In genomic region chr13:37880581-37881130, GRCm38 (mm10) we compare ENCODE assay signal across 8 mouse cellular contexts.
DNase-seq lines count a peak whose midpoint lies in the region; ATAC-seq and TF ChIP-seq lines count a peak whose summit lies in the region.

No protein-coding gene starts in this region.

- no peaks in the 10 kb centered on the region for H3K9me3 ChIP-seq in lung, embryonic 15.5 days
- no peaks in the 10 kb centered on the region for H3K9me3 ChIP-seq in heart, embryonic 10.5 days
- no peaks in the 10 kb centered on the region for H3K9me3 ChIP-seq in liver, embryonic 11.5 days (ENCODE audit: control insufficient read depth, low read length)
- no peaks in the 10 kb centered on the region for H3K9me3 ChIP-seq in forebrain, embryonic 15.5 days

- TF ChIP-seq POLR2A in thymus, adult 2 months (IDR thresholded peaks at IDR 0.05; ENCODE audit: control insufficient read depth, extremely low read depth, insufficient read depth, low read length, poor library complexity), result peak; percentile 24; the same call in 1 of the 2 replicates
- no peak for TF ChIP-seq POLR2A in cerebellum, adult 2 months (IDR thresholded peaks at IDR 0.05; ENCODE audit: borderline replicate concordance, insufficient read depth, low read length)

- no peak overlapping the region for H3K9ac ChIP-seq in lung, embryonic 15.5 days
- peak overlapping the region; percentile 52; the same call in 1 of the 2 replicates for H3K9ac ChIP-seq in liver, embryonic 11.5 days (ENCODE audit: low read depth, low read length)
- no peak overlapping the region for H3K9ac ChIP-seq in forebrain, embryonic 15.5 days (replicated peaks)

- WGBS in lung, embryonic 15.5 days, result 19% methylated on average over 9 of the region's 9 CpGs
- 35% methylated on average over 9 of the region's 9 CpGs for WGBS in heart, embryonic 10.5 days
- WGBS in liver, embryonic 11.5 days, result 16% methylated on average over 9 of the region's 9 CpGs
- WGBS in thymus, adult 2 months, result 3% methylated on average over 9 of the region's 9 CpGs
- WGBS in cerebellum, adult 2 months, result 79% methylated on average over 9 of the region's 9 CpGs
- 83% methylated on average over 9 of the region's 9 CpGs for WGBS in forebrain, embryonic 15.5 days

- no peak overlapping the region for H3K4me3 ChIP-seq in lung, embryonic 15.5 days
- no peak overlapping the region for H3K4me3 ChIP-seq in heart, embryonic 10.5 days
- H3K4me3 ChIP-seq in liver, embryonic 11.5 days (ENCODE audit: low read depth, low read length), result no peak overlapping the region
- peak overlapping the region; percentile 6; the same call in 1 of the 2 replicates for H3K4me3 ChIP-seq in thymus, adult 2 months (ENCODE audit: control insufficient read depth, insufficient read depth, low read length)
- no peak overlapping the region for H3K4me3 ChIP-seq in cerebellum, adult 2 months (replicated peaks; ENCODE audit: insufficient read depth, low read depth, low read length)
- H3K4me3 ChIP-seq in forebrain, embryonic 15.5 days, result no peak overlapping the region

- peak overlapping the region; percentile 23; the same call in 1 of the 2 replicates for H3K4me2 ChIP-seq in lung, embryonic 15.5 days
- H3K4me2 ChIP-seq in liver, embryonic 11.5 days, result peak overlapping the region; percentile 51
- H3K4me2 ChIP-seq in forebrain, embryonic 15.5 days (replicated peaks), result no peak overlapping the region

- no peaks in the 10 kb centered on the region for H3K27me3 ChIP-seq in lung, embryonic 15.5 days
- no peaks in the 10 kb centered on the region for H3K27me3 ChIP-seq in heart, embryonic 10.5 days (ENCODE audit: insufficient read depth, poor library complexity, severe bottlenecking)
- no peaks in the 10 kb centered on the region for H3K27me3 ChIP-seq in liver, embryonic 11.5 days (replicated peaks; ENCODE audit: control insufficient read depth, insufficient read depth, low read length)
- H3K27me3 ChIP-seq in thymus, adult 2 months (ENCODE audit: control insufficient read depth, insufficient read depth, low read length), result no peaks in the 10 kb centered on the region
- H3K27me3 ChIP-seq in cerebellum, adult 2 months (ENCODE audit: control insufficient read depth, insufficient read depth, low read length), result no peaks in the 10 kb centered on the region
- no peaks in the 10 kb centered on the region for H3K27me3 ChIP-seq in forebrain, embryonic 15.5 days

- no peaks in the 10 kb centered on the region for H3K36me3 ChIP-seq in lung, embryonic 15.5 days
- no peaks in the 10 kb centered on the region for H3K36me3 ChIP-seq in heart, embryonic 10.5 days
- H3K36me3 ChIP-seq in liver, embryonic 11.5 days (ENCODE audit: control insufficient read depth, insufficient read depth, low read length), result 0 out of 2 replicates have a peak, but pooled peaks cover 2% of the 10 kb centered on the region
- H3K36me3 ChIP-seq in thymus, adult 2 months (ENCODE audit: control insufficient read depth, insufficient read depth, low read length), result no peaks in the 10 kb centered on the region
- H3K36me3 ChIP-seq in forebrain, embryonic 15.5 days, result no peaks in the 10 kb centered on the region

- peak overlapping the region; percentile 45 for H3K27ac ChIP-seq in lung, embryonic 15.5 days
- H3K27ac ChIP-seq in heart, embryonic 10.5 days, result peak overlapping the region; percentile 80
- H3K27ac ChIP-seq in liver, embryonic 11.5 days (ENCODE audit: low read depth, low read length), result peak overlapping the region; percentile 93
- peak overlapping the region; percentile 95 for H3K27ac ChIP-seq in thymus, adult 2 months (ENCODE audit: control insufficient read depth, insufficient read depth, low read length)
- H3K27ac ChIP-seq in cerebellum, adult 2 months (ENCODE audit: insufficient read depth, low read length), result no peak overlapping the region
- H3K27ac ChIP-seq in forebrain, embryonic 15.5 days (replicated peaks), result no peak overlapping the region

- H3K4me1 ChIP-seq in lung, embryonic 15.5 days, result peaks cover 67% of the 10 kb centered on the region
- peaks cover 87% of the 10 kb centered on the region for H3K4me1 ChIP-seq in heart, embryonic 10.5 days
- H3K4me1 ChIP-seq in liver, embryonic 11.5 days (replicated peaks; ENCODE audit: control insufficient read depth, insufficient read depth, low read length), result peaks cover 92% of the 10 kb centered on the region
- H3K4me1 ChIP-seq in thymus, adult 2 months (replicated peaks; ENCODE audit: control insufficient read depth, insufficient read depth, low read length), result peaks cover 49% of the 10 kb centered on the region
- H3K4me1 ChIP-seq in cerebellum, adult 2 months (ENCODE audit: control insufficient read depth, insufficient read depth, low read length), result no peaks in the 10 kb centered on the region
- no peaks in the 10 kb centered on the region for H3K4me1 ChIP-seq in forebrain, embryonic 15.5 days

- TF ChIP-seq CTCF in thymus, adult 2 months (IDR thresholded peaks at IDR 0.05; ENCODE audit: borderline replicate concordance, control insufficient read depth, extremely low read depth, insufficient read depth, low read length, poor library complexity), result no peak; the same call in 1 of the 2 replicates
- TF ChIP-seq CTCF in cerebellum, adult 2 months (IDR thresholded peaks at IDR 0.05; ENCODE audit: borderline replicate concordance, insufficient read depth, low read depth, low read length), result no peak

- no peak for DNase-seq in lung, postnatal 25 days (ENCODE audit: low spot score)
- no peak for DNase-seq in heart, embryonic 10.5 days (ENCODE audit: low spot score)
- DNase-seq in liver, embryonic 11.5 days (ENCODE audit: low spot score), result no peak
- DNase-seq in thymus, adult 2 months, result peak; percentile 71
- no peak for DNase-seq in cerebellum, adult 2 months
- DNase-seq in layer of hippocampus, postnatal 14 days (ENCODE audit: low spot score in 2 of 2), result no peak

- no peak for ATAC-seq in lung, embryonic 15.5 days (ENCODE audit: borderline replicate concordance, extremely low read depth, low FRiP score, low TSS enrichment)
- peak; percentile 21; the same call in 1 of the 2 replicates for ATAC-seq in liver, embryonic 11.5 days (replicated peaks; ENCODE audit: low FRiP score)
- ATAC-seq in forebrain, embryonic 15.5 days (replicated peaks), result no peak

Comparison
In these comparisons a context has a peak if more than half of its experiments do, and no peak if none do; other contexts are left out.
1. H3K27ac ChIP-seq: peak in lung, embryonic 15.5 days (single experiment), heart, embryonic 10.5 days (single experiment), liver, embryonic 11.5 days (single experiment) and thymus, adult 2 months (single experiment); none in cerebellum, adult 2 months (single experiment) and forebrain, embryonic 15.5 days (single experiment).